Mouse (Mus musculus) testis, adult 2 months (tissue): ENCODE measurements at regions not wholly inside any gene's neighbourhood (a gene's known extent, or its start where the extent isn't known, plus 50 kb on each side); places are given as distances from the start of the nearest gene placed in this dataset.

ENCODE experiments used
- CTCF ChIP-seq: fragments of 200-500 bp; IDR thresholded peaks from 2 replicates; pipeline ENCODE4 v1.5.1; 2012; ENCODE audit warnings: low read depth, mild to moderate bottlenecking, inconsistent platforms, low read length, moderate library complexity; ENCODE audit not compliant: control insufficient read depth, insufficient read depth, insufficient replicate concordance
- POLR2A ChIP-seq: fragments of 200-500 bp; IDR thresholded peaks from 2 replicates; pipeline ENCODE4 v1.6.1; 2012; ENCODE audit warnings: low read depth, mild to moderate bottlenecking, inconsistent platforms, low read length, moderate library complexity; ENCODE audit not compliant: control insufficient read depth

- TF ChIP-seq CTCF (no peak), POLR2A (no peak)
Observed at GRCm38 (mm10) chr5:99128628-99129027, 91.5 kb upstream of the Prkg2 start.
